Mouse (Mus musculus) heart, embryonic 13.5 days (tissue): ENCODE results near the gene Itga9. TPM values are rescaled to one million over a fixed set of nuclear protein-coding genes. Genes with fewer than 3 reads are reported as not detected.

Source experiments
- ATAC-seq: fragments of 200-750 bp; cut with Nextera tagmentation; 2 replicates; pipeline ENCODE4 v1.8.0; 2017; ENCODE audit warnings: moderate TSS enrichment; ENCODE audit not compliant: insufficient number of reproducible peaks, low FRiP score, low TSS enrichment; ENCODE audit errors: extremely low read depth
- H3K27ac ChIP-seq: fragments of 300-500 bp; sonication (generic); replicated peaks from 2 replicates; pipeline ENCODE4 v1.5.1; 2015; ENCODE audit warnings: moderate library complexity, mild to moderate bottlenecking, inconsistent platforms
- H3K27me3 ChIP-seq: fragments of 300-500 bp; sonication (generic); replicated peaks from 2 replicates; pipeline ENCODE4 v1.6.1; 2015; ENCODE audit warnings: mild to moderate bottlenecking, inconsistent platforms
- H3K36me3 ChIP-seq: fragments of 300-500 bp; sonication (generic); 2 replicates; pipeline ENCODE4 v1.6.1; 2015; ENCODE audit warnings: mild to moderate bottlenecking, inconsistent platforms
- H3K4me1 ChIP-seq: fragments of 300-500 bp; sonication (generic); 2 replicates; pipeline ENCODE4 v1.6.1; 2015; ENCODE audit warnings: inconsistent platforms
- H3K4me2 ChIP-seq: fragments of 300-500 bp; sonication (generic); 2 replicates; pipeline ENCODE4 v1.6.1; 2015; ENCODE audit warnings: inconsistent platforms, mild to moderate bottlenecking, moderate library complexity
- H3K4me3 ChIP-seq: fragments of 300-500 bp; sonication (generic); 2 replicates; pipeline ENCODE4 v1.5.1; 2015; ENCODE audit warnings: moderate library complexity, mild to moderate bottlenecking, inconsistent platforms
- H3K9ac ChIP-seq: fragments of 300-500 bp; sonication (generic); 2 replicates; pipeline ENCODE4 v1.6.1; 2015; ENCODE audit warnings: inconsistent platforms, mild to moderate bottlenecking, moderate library complexity
- H3K9me3 ChIP-seq: fragments of 300-500 bp; sonication (generic); 2 replicates; pipeline ENCODE4 v1.6.1; 2016; ENCODE audit warnings: inconsistent platforms
- WGBS: fragments of 180-500 bp; shearing (Covaris S2); methylation state at CpG from one replicate; pipeline ENCODE4 v1.1.7; 2015; ENCODE audit warnings: mixed read lengths; 5-methylcytosine and 5-hydroxymethylcytosine counted together
- polyA plus RNA-seq: library from polyadenylated mRNA; unstranded; fragments of >200 nt; fragmentation: Nextera tagmentation; extraction: Ambion mirVana; gene quantifications from 2 replicates; pipeline ENCODE4 v1.2.1, GENCODE M21; 2015

The Itga9 gene
- polyA plus RNA-seq, 1 experiment from 2014 or later: 6.5 TPM

DNA sequence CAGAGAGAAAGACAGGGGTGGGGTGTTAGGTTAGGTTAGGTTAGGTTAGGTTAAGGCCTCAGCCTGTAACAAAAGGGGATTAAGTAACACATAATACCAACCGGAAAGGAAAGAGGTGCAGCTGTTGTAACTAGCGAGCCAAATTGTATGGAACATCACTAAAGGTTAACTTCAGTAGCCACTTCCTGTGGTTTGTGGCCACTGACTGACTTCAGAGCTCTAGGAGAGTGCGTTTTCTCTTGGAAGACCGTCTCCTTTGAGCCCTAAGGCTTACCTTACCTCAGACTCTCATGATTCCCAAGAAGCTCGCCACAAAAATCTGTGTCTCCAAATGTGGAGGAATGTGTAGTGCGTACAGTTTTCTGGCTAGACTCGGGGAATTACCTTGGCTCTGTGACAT, 144.3 kb downstream of the Itga9 start:
- 87% methylated on average over 7 of the region's 7 CpGs for WGBS
- Histone ChIP-seq H3K4me2 (no peak overlapping the region), H3K4me3 (no peak overlapping the region), H3K27ac (no peak overlapping the region), H3K4me1 (no peaks in the 10 kb centered on the region), H3K27me3 (no peaks in the 10 kb centered on the region), H3K36me3 (no peaks in the 10 kb centered on the region), H3K9me3 (no peaks in the 10 kb centered on the region), H3K9ac (no peak overlapping the region)
- no peak for ATAC-seq

DNA sequence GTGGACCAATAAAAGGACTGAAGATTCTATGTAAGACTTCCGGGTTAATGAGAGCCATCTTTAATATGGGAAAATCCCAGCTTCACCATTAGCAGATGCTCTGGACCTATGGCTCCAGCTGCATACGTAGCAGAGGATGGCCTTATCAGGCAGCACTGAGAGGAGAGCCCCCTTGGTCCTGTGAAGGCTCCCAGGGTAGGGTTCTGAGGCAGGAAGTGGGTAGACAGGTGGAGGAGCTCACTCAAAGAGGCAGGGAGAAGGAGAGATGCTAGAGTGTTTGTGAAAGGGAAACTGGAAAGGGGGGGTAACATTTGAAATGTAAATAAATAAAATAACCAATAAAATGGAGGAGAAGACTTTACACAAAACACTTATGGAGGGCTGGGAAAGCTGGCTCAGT, 145.9 kb downstream of the Itga9 start:
- Histone ChIP-seq H3K36me3 (no peaks in the 10 kb centered on the region), H3K9ac (no peak overlapping the region), H3K4me2 (no peak overlapping the region), H3K9me3 (no peaks in the 10 kb centered on the region), H3K4me3 (no peak overlapping the region), H3K27me3 (no peaks in the 10 kb centered on the region), H3K4me1 (no peaks in the 10 kb centered on the region), H3K27ac (no peak overlapping the region)
- no peak for ATAC-seq
- 86% methylated on average over 2 of the region's 2 CpGs for WGBS

GRCm38 (mm10) chr9:118759462-118759861, 153.0 kb downstream of the Itga9 start:
- 47% methylated on average over 4 of the region's 4 CpGs for WGBS
- Histone ChIP-seq H3K9ac (no peak overlapping the region), H3K4me2 (no peak overlapping the region), H3K9me3 (no peaks in the 10 kb centered on the region), H3K27ac (no peak overlapping the region), H3K4me3 (no peak overlapping the region), H3K27me3 (no peaks in the 10 kb centered on the region), H3K36me3 (0 out of 2 replicates have a peak, but pooled peaks cover 4% of the 10 kb centered on the region), H3K4me1 (peaks cover 35% of the 10 kb centered on the region)
- no peak for ATAC-seq

GRCm38 (mm10) chr9:118761953-118762590, 155.6 kb downstream of the Itga9 start:
- Histone ChIP-seq H3K9ac (0 out of 2 replicates have a peak overlapping the region, but pooled peaks have one; percentile 13), H3K9me3 (no peaks in the 10 kb centered on the region), H3K4me3 (no peak overlapping the region), H3K27ac (peak overlapping the region; percentile 52), H3K4me1 (peaks cover 53% of the 10 kb centered on the region), H3K36me3 (0 out of 2 replicates have a peak, but pooled peaks cover 4% of the 10 kb centered on the region), H3K27me3 (no peaks in the 10 kb centered on the region), H3K4me2 (no peak overlapping the region)
- WGBS: 58% methylated on average over 8 of the region's 8 CpGs
- ATAC-seq: no peak

GRCm38 (mm10) chr9:118762759-118763158, 156.3 kb downstream of the Itga9 start:
- Histone ChIP-seq H3K9ac (no peak overlapping the region), H3K4me2 (no peak overlapping the region), H3K27ac (peak overlapping the region; percentile 52), H3K9me3 (no peaks in the 10 kb centered on the region), H3K4me1 (peaks cover 53% of the 10 kb centered on the region), H3K36me3 (0 out of 2 replicates have a peak, but pooled peaks cover 4% of the 10 kb centered on the region), H3K27me3 (no peaks in the 10 kb centered on the region), H3K4me3 (no peak overlapping the region)
- WGBS: 33% methylated on average over 7 of the region's 7 CpGs
- no peak for ATAC-seq

- Histone ChIP-seq H3K4me2 (no peak overlapping the region), H3K27me3 (no peaks in the 10 kb centered on the region), H3K4me3 (no peak overlapping the region), H3K9ac (no peak overlapping the region), H3K36me3 (0 out of 2 replicates have a peak, but pooled peaks cover 4% of the 10 kb centered on the region), H3K9me3 (no peaks in the 10 kb centered on the region), H3K27ac (peak overlapping the region; percentile 52), H3K4me1 (peaks cover 53% of the 10 kb centered on the region)
- ATAC-seq: no peak
- WGBS: 77% methylated on average over 4 of the region's 4 CpGs
Measured at GRCm38 (mm10) chr9:118763203-118763602, 156.7 kb downstream of the Itga9 start.

DNA sequence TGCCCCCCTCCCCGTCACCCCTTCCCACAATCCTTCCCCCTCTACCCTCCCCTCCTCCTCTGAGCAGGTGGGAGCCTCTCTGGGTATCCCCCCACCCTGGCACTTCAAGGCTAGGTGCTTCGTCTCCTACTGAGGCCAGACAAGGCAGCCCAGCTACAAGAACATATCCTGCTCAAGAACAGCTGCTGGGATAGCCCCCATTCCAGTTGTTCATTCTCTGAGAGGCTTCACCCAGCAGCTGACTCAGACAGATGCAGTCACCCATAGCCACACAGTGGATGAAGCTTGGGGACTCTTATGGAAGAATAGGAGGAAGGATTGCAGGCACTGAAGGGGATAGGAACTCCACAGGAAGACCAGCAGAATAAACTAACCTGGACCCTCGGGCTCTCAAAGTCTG, 157.2 kb downstream of the Itga9 start:
- no peaks in the 10 kb centered on the region for H3K27me3 ChIP-seq
- H3K36me3 ChIP-seq: 0 out of 2 replicates have a peak, but pooled peaks cover 4% of the 10 kb centered on the region
- H3K4me2 ChIP-seq: no peak overlapping the region
- no peak overlapping the region for H3K4me3 ChIP-seq
- WGBS: 82% methylated on average over 3 of the region's 3 CpGs
- H3K9ac ChIP-seq: no peak overlapping the region
- ATAC-seq: no peak
- no peak overlapping the region for H3K27ac ChIP-seq
- no peaks in the 10 kb centered on the region for H3K9me3 ChIP-seq
- H3K4me1 ChIP-seq: peaks cover 53% of the 10 kb centered on the region

DNA sequence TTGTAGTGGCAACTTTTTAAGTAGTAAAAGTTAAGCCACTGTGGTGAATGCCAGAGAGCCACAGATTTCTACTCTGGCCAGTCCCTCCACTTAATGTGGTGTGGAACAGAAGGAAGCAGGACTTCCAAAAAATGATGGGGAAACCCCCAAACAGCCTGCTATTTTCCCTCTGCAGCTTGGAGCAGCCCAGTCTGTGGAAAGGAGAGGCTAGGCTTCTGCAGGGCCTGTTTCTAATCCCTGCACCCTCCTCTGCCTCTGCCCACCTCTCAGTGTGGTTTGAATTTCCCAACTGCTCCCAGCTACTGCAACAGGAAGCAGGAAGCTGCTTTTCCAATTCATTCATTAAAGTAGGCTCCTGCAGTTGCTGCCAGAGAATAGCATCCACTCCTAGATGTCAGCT, 158.6 kb downstream of the Itga9 start:
- Histone ChIP-seq H3K4me3 (no peak overlapping the region), H3K4me1 (peaks cover 44% of the 10 kb centered on the region), H3K9ac (no peak overlapping the region), H3K27ac (0 out of 2 replicates have a peak overlapping the region, but pooled peaks have one; percentile 1), H3K36me3 (peaks cover 15% of the 10 kb centered on the region; the same call in 1 of the 2 replicates), H3K9me3 (no peaks in the 10 kb centered on the region), H3K4me2 (no peak overlapping the region), H3K27me3 (no peaks in the 10 kb centered on the region)
- no peak for ATAC-seq

GRCm38 (mm10) chr9:118767008-118767407, 160.5 kb downstream of the Itga9 start:
- no peak overlapping the region for H3K4me2 ChIP-seq
- ATAC-seq: no peak
- no peak overlapping the region for H3K27ac ChIP-seq
- WGBS: 70% methylated on average over 7 of the region's 7 CpGs
- no peaks in the 10 kb centered on the region for H3K27me3 ChIP-seq
- no peaks in the 10 kb centered on the region for H3K9me3 ChIP-seq
- no peak overlapping the region for H3K9ac ChIP-seq
- H3K4me3 ChIP-seq: no peak overlapping the region
- H3K4me1 ChIP-seq: peaks cover 40% of the 10 kb centered on the region
- peaks cover 12% of the 10 kb centered on the region; the same call in 1 of the 2 replicates for H3K36me3 ChIP-seq

DNA sequence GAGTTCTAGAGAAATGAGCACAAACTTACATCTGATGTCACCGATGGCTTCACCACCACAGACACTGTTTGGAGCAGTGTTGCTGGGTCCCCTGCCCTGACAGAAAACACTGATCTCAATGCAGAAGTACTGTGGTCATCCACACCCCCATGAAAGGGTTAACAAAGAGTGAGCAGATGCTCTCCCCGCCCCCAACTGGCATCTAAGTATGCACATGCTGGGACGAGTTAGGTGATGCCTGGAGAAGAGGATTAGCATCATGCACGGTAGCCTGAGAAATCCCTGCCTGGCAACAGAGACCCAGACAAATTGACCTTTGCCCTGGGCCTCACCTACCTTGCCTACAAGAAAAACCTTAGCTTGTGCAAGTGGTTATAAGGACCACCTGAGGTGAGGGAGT, 162.1 kb downstream of the Itga9 start:
- no peaks in the 10 kb centered on the region for H3K9me3 ChIP-seq
- no peak overlapping the region for H3K4me2 ChIP-seq
- WGBS: 55% methylated on average over 4 of the region's 4 CpGs
- no peak overlapping the region for H3K27ac ChIP-seq
- H3K27me3 ChIP-seq: no peaks in the 10 kb centered on the region
- H3K4me3 ChIP-seq: no peak overlapping the region
- H3K36me3 ChIP-seq: peaks cover 15% of the 10 kb centered on the region
- ATAC-seq: no peak
- H3K4me1 ChIP-seq: peaks cover 24% of the 10 kb centered on the region
- no peak overlapping the region for H3K9ac ChIP-seq

GRCm38 (mm10) chr9:118770366-118770765, 163.9 kb downstream of the Itga9 start:
- 67% methylated on average over 4 of the region's 4 CpGs for WGBS
- peaks cover 16% of the 10 kb centered on the region for H3K36me3 ChIP-seq
- no peak overlapping the region for H3K27ac ChIP-seq
- ATAC-seq: no peak
- peaks cover 18% of the 10 kb centered on the region for H3K4me1 ChIP-seq
- no peak overlapping the region for H3K4me2 ChIP-seq
- H3K4me3 ChIP-seq: no peak overlapping the region
- no peaks in the 10 kb centered on the region for H3K27me3 ChIP-seq
- no peaks in the 10 kb centered on the region for H3K9me3 ChIP-seq
- no peak overlapping the region for H3K9ac ChIP-seq

- H3K4me1 ChIP-seq: peaks cover 8% of the 10 kb centered on the region; the same call in 1 of the 2 replicates
- H3K27ac ChIP-seq: no peak overlapping the region
- no peak for ATAC-seq
- H3K4me2 ChIP-seq: no peak overlapping the region
- H3K36me3 ChIP-seq: peaks cover 13% of the 10 kb centered on the region
- WGBS: 39% methylated on average over 6 of the region's 6 CpGs
- H3K27me3 ChIP-seq: no peaks in the 10 kb centered on the region
- H3K9ac ChIP-seq: no peak overlapping the region
- H3K9me3 ChIP-seq: no peaks in the 10 kb centered on the region
- H3K4me3 ChIP-seq: no peak overlapping the region
Measured at GRCm38 (mm10) chr9:118774676-118775075, 168.2 kb downstream of the Itga9 start.
